Comparison of ENCODE assay signal across 17 mouse cellular contexts in genomic region chr6:90762120-90762736, GRCm38 (mm10).
A peak's percentile ranks its signal among the peaks of the same experiment; 100 is the strongest.
DNase-seq lines count a peak whose midpoint lies in the region; ATAC-seq and TF ChIP-seq lines count a peak whose summit lies in the region.
"Had no signal": no experiment of that assay in that cellular context is flagged by ENCODE, and none has a peak within 500 bp of the region (broad histone marks: within the 10 kb centered on the region; RNA-seq: fewer than 3 reads in every experiment).

No protein-coding gene starts in this region.

- peak overlapping the region; percentile 6 for H3ac ChIP-seq in C2C12 (ENCODE audit: control insufficient read depth, insufficient read length, low read depth)

- no peak overlapping the region for H3K9ac ChIP-seq in lung, postnatal 0 days (replicated peaks; ENCODE audit: low read depth)
- H3K9ac ChIP-seq: forebrain, embryonic 15.5 days; heart, embryonic 12.5 days; kidney, embryonic 15.5 days; limb, embryonic 12.5 days had no signal

- no peaks in the 10 kb centered on the region for H3K9me3 ChIP-seq in lung, postnatal 0 days (ENCODE audit: low read length)
- H3K9me3 ChIP-seq: forebrain, embryonic 15.5 days; heart, embryonic 12.5 days; hindbrain, embryonic 10.5 days; kidney, embryonic 15.5 days; limb, embryonic 12.5 days had no signal

- no peak overlapping the region for H3K27ac ChIP-seq in lung, postnatal 0 days (ENCODE audit: low read length)
- H3K27ac ChIP-seq: forebrain, embryonic 15.5 days; kidney, embryonic 15.5 days; left cerebral cortex, adult 2 months; limb, embryonic 12.5 days had no signal

- 87% methylated on average over 2 of the region's 2 CpGs for WGBS in lung, postnatal 0 days

- peaks cover 7% of the 10 kb centered on the region for H3K4me1 ChIP-seq in lung, postnatal 0 days (ENCODE audit: insufficient read depth, low read depth, low read length)

- ATAC-seq in cerebellum, adult (ENCODE audit: insufficient number of reproducible peaks, low FRiP score, low TSS enrichment) = no peak
- ATAC-seq in lung, postnatal 0 days = no peak
- peak; percentile 20; the same call in 1 of the 2 replicates for ATAC-seq in granulocyte monocyte progenitor cell, adult 5-6 weeks (replicated peaks; ENCODE audit: poor library complexity, severe bottlenecking)
- ATAC-seq: forebrain, embryonic 15.5 days; midbrain, embryonic 16.5 days had no signal

- no peak overlapping the region for H3K4me3 ChIP-seq in lung, postnatal 0 days (ENCODE audit: low read depth, low read length)
- H3K4me3 ChIP-seq in C2C12 (ENCODE audit: insufficient read depth, poor library complexity, severe bottlenecking) = peak overlapping the region; percentile 48
- H3K4me3 ChIP-seq: forebrain, embryonic 15.5 days; heart, embryonic 12.5 days; kidney, embryonic 15.5 days; left cerebral cortex, adult 2 months; limb, embryonic 12.5 days had no signal

- H3K4me2 ChIP-seq in lung, postnatal 0 days (replicated peaks; ENCODE audit: low read depth, low read length) = 0 out of 2 replicates have a peak overlapping the region, but pooled peaks have one; percentile 38
- H3K4me2 ChIP-seq: forebrain, embryonic 15.5 days; kidney, embryonic 15.5 days; limb, embryonic 12.5 days had no signal

- no peaks in the 10 kb centered on the region for H3K36me3 ChIP-seq in lung, postnatal 0 days (ENCODE audit: insufficient read depth, low read length)
- H3K36me3 ChIP-seq in C2C12 (ENCODE audit: control insufficient read depth, insufficient read depth) = peaks cover 7% of the 10 kb centered on the region
- H3K36me3 ChIP-seq: forebrain, embryonic 15.5 days; heart, embryonic 12.5 days; kidney, embryonic 15.5 days; limb, embryonic 12.5 days had no signal

- TF ChIP-seq EP300 in lung, postnatal 0 days (IDR thresholded peaks at IDR 0.05) = no peak

- intact Hi-C loops in heart, postnatal 36 days (cut with DNase I) = loop anchor here (2.0 kb wide), 1 partner anchor 25 kb away; no protein-coding TSS in a partner anchor

- peaks cover 23% of the 10 kb centered on the region for H3K79me3 ChIP-seq in C2C12 (ENCODE audit: low read depth)

- peaks cover 66% of the 10 kb centered on the region for H3K79me2 ChIP-seq in C2C12 (ENCODE audit: control insufficient read depth, insufficient read depth)

- TF ChIP-seq CTCF in lung, postnatal 0 days (IDR thresholded peaks at IDR 0.05) = no peak
- no peak for TF ChIP-seq CTCF in C2C12 (IDR thresholded peaks at IDR 0.05; ENCODE audit: control insufficient read depth, insufficient read depth, insufficient read length)

- H3K27me3 ChIP-seq in lung, postnatal 0 days (replicated peaks; ENCODE audit: insufficient read depth, low read length) = no peaks in the 10 kb centered on the region
- H3K27me3 ChIP-seq in C2C12 (ENCODE audit: control insufficient read depth, insufficient read depth, insufficient read length) = no peaks in the 10 kb centered on the region
- H3K27me3 ChIP-seq: forebrain, embryonic 15.5 days; heart, embryonic 12.5 days; kidney, embryonic 15.5 days; limb, embryonic 12.5 days had no signal

- DNase-seq in cerebellum, adult 11-12 months = peak; percentile 46
- no peak for DNase-seq in lung, postnatal 0 days (ENCODE audit: low spot score)
- DNase-seq in lung, adult 18-20 months = no peak
- DNase-seq in right cerebral cortex, postnatal 14 days = no peak
- DNase-seq in heart, postnatal 36 days = no peak
- DNase-seq: B cell, adult 2 months; retina, postnatal 1 day had no signal

TF ChIP-seq in C2C12, 6 proteins besides CTCF, POLR2A, EP300 and RAD21:
- TF ChIP-seq CEBPB (IDR thresholded peaks at IDR 0.05; ENCODE audit: low read depth) = no peak
- no peak for TF ChIP-seq FOSL1 (IDR thresholded peaks at IDR 0.05; ENCODE audit: insufficient read depth, low read length, poor library complexity, severe bottlenecking)
- no peak for TF ChIP-seq USF1 (IDR thresholded peaks at IDR 0.05; ENCODE audit: low read depth)
- no peak for TF ChIP-seq MYOG (IDR thresholded peaks at IDR 0.05; ENCODE audit: control insufficient read depth, extremely low read depth, insufficient read length)
- no peak for TF ChIP-seq MYOD1 (IDR thresholded peaks at IDR 0.05; ENCODE audit: control insufficient read depth, insufficient read length, low read depth)
- no peak for TF ChIP-seq MAX (IDR thresholded peaks at IDR 0.05)
